Mouse (Mus musculus) cerebellum, postnatal 36 days (tissue): ENCODE measurements around the gene Ces1a.

ENCODE experiments used
- DNase-seq, 2 experiments: peaks; one replicate each; pipeline ENCODE4 v3.0.0; 2021 to 2022; ENCODE audit warnings: mixed read lengths in 2 of 2

The Ces1a gene

DNA sequence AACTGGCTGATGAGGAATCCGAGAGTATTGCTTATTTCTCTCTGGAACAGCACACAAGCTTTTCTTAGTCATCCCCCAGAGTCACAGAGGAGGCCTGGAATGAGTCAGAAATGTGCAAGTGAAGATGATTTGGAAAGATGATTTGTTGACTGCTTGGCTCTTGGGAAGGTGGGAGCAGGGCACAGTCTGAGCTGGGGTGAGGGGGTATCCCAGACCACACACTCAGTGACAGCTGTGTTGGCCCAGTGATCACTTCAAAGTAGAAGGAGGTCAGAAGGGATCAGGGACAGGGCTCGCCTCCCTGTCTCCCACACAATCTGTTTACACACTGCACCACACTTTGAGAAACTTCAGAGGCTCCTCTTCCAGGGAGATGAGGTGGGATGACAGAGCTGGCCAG, 63.6 kb downstream of the Ces1a start:
- DNase-seq: no peak

DNA sequence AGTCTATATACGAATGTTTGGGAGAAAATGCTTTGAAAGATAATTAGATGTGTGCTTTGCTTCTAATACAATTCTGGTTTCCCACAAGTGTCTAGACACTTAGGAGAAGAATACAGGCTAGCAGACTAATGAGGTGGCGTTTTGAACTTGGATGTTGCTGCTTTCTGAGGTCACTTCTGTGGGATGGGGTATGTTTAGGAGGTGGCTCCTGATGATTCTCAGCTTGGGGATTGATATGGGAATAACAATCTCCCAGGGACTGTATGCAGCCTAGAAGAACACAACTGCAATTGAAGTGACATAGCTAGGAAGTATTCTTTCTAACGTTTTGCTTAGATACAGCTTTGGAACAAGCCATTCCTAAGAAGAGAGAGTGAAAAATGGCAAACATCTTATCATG, 65.5 kb downstream of the Ces1a start:
- no peak for DNase-seq

DNA sequence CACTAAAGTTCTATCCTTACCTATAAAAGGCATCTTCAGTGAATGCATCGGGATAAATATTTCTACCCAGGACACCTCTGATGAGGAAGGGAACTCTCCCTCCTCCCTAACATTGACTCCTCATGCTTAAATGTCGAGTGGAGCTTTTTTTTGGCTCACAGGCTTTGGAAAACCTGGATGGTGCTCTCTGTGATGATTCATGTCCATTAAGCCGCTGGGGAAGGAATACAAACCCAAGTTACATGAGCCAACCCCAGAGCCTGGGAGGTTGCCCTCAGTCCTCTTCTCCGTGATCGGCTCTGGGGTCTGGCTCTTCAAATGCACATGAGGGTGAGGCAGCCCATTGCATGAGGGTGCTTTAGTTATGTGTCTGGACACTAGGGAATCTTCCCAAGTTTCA, 71.3 kb downstream of the Ces1a start:
- no peak for DNase-seq

DNA sequence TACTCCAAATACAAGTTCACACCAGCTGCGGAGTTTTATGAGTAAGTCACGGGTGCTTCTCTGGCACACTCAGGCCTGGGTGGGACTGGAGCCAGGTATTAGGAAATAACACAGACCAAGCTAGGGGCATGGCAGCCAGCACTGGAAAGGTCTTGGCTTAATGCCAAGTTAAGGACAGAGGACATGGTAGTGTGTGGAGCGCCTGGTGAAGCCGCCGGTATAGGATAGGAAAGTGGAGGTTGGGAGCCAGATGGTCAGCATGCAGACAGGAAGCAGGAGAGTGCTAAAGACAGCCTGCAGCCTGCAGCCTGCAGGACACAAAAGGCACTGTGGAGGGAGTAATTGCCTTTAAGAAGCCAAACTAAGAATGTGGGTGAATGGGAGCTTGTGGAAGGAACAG, 75.0 kb downstream of the Ces1a start:
- DNase-seq: peak; percentile 9 to 18
